Mouse (Mus musculus) thymus, postnatal 25 days (tissue): ENCODE measurements around the gene Smim12.

Experiments
- DNase-seq: peaks from one replicate; pipeline ENCODE4 v3.0.0; 2022

The Smim12 gene

DNA sequence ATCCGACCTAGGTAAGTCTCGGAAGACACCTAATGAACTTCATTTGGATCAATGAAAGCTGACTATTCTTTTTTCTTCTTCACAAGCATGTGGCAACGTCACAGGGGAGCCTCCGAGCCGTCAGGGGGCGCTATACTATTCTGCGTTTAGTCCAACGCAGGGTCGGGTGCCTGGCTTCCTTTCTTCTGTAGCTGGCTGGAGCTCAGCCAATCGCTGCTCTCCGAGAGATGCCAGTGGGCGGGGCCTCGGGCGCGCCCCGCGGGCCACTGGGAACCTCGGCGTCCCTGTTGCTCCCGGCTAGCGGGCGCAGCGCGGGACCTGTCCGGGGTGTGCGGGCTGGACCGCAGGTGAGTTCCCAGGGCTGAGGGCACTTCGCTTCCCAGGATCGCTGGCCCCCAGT, at the start of gene Smim12:
Gene Smim12 (plus strand): TSS at position 233 of the 400 bp plus-strand sequence.
- peak; percentile 99 for DNase-seq

- DNase-seq = no peak
Measured at GRCm38 (mm10) chr4:127194477-127195269, 48.9 kb upstream of the Smim12 start.

DNA sequence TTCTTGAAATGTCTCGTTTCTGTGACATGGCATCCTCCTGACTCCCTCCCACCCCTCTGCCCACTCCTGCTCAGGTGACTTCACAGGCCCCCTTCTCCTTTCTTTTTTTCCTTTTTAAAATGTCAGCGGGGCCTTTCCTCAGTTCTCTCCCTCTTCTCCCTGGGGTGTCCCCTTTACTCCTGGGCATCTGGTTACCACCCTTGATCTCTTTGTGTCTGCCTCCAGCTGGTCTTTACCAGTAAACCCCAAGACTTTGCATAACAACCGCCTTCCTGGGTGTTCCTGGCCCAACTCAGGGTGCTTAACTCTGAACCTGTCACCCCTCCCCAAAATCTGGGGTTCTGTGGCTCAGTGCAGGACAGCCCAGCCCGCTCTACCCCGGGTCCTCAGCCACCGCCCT, 45.0 kb upstream of the Smim12 start:
- DNase-seq = no peak

DNA sequence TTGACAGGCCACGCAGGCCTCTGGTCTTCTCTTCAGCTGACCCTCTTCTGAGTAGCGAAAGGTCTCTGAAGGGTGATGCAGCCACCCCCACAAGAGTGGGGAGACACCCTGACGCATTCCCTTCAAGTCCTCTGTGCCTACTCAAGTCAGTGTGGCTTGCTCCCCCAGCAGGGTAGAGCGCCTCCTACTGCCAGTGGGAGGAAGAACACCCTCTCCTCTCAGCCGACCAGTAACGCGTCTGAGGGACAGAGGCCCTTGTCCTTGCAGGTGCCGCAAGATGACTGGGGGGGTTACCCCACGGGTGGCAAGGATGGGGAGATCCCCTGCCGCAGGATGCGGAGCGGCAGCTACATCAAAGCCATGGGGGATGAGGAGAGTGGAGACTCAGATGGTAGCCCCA, 44.2 kb upstream of the Smim12 start:
- DNase-seq = peak; percentile 7

- DNase-seq = no peak
Measured at GRCm38 (mm10) chr4:127200164-127200722, 43.3 kb upstream of the Smim12 start.

DNA sequence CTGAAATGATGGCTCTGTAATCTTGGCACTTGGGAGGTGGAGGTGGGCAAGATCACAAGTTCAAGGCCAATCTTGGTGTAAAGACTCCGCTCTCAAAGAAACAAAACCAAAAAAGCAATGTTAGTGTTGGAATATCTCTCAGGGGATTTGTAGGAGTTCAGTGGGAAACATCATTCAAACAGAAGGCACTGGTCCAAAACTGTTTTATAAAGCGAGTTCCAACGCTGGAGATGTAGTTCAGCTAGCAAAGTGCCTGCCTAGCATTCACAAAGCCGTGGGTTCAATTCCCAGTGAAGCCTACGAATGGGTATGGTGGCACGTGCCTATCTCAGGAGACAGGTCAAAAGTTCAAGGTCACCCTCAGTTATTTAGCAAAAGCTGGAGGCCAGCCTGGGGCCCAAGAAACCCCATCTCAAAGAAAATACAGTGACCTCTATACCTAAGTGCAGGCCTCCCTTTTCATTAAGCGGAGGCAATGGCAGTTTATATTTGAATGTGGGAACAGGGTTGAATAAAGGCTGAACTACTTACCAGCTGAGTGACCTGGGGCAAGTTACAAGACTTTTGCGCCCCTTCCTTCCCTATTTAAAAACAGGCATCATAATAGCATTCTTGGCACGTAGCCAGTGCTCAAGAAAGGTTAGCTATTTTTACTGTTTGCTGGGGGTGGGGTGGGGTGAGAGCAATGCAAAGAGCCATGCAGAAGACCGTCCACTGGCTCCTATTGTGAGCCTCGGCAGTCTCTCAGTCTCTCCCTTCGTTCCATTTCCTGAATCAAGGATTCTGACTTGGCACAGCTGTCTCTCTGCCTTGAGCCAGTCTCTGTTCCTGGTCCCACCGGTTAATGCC, 42.6 kb upstream of the Smim12 start:
- no peak for DNase-seq

DNA sequence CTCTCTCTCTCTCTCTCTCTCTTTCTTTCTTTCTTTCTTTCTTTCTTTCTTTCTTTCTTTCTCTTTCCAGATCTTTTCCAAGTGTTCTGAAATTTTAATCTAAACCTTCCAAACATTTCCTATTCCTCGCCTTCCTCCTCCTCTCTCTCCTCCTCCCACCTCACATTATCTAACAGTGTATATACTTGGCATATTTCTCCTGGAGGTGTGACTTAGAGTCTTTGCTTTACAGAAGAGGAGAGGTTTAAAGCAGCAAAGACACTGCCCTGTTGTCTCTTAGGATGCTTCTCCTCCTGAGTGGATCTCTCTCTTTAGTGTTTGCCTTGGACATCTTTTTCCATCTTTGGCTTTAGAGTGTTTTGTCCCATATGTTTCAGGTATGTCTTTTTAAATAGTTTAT, 40.5 kb upstream of the Smim12 start:
- no peak for DNase-seq

DNA sequence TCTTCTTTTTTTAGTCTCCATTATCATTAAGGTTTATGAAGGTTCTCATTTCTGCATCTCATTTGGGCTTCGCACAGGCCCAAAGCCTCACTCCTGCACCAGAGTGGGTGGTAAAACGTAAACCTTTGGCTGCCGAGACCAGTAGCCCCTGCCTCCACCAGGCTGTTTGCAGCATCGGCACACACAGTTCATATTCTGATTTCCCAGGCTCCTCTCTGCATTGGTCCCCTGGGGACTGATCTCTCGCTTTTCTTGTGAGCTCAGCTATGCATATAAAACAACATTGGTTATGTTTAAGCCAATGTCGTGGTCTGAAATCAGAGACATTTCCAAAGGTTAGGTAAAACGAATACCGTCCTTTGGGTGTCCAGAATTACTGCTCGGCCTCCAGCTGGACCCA, 32.3 kb upstream of the Smim12 start:
- no peak for DNase-seq

DNA sequence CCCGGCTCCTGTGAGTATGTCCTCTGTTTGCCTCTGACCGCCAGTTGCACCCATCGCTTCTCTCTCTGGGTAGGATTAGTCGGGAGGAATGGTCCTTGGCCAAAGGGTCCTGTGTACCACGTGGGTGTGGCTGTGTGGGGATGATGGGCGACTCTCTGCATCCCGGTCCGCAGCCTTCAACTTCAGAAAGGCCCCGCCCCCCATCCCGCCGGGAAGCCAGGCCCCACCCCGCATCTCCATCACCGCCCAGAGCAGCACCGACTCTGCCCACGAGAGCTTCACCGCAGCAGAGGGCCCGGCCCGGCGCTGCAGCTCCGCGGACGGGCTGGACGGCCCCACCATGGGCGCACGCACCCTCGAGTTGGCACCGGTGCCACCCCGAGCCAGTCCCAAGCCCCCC, 29.1 kb upstream of the Smim12 start:
- no peak for DNase-seq

- no peak for DNase-seq
Measured at GRCm38 (mm10) chr4:127215103-127215502, 28.5 kb upstream of the Smim12 start.

DNA sequence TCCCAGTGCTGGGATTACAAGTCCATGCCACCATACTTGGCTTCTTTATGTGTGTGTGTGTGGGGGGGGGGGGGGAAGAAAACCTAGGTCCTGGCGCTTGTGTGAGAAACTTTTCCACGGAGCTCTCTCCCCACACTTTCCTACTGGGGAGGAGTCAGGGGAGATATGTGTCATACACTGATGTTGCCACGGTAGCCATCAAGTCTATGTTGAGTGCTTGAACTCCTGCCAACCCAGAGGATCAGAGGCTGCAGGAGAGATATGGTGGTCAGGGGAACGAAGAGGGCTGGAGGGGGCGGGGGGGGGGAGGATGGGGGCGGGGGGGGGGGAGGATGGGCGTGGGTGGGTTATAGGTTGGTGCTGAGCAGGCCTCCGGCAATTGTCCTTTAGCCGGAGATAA, 27.8 kb upstream of the Smim12 start:
- DNase-seq = no peak

DNA sequence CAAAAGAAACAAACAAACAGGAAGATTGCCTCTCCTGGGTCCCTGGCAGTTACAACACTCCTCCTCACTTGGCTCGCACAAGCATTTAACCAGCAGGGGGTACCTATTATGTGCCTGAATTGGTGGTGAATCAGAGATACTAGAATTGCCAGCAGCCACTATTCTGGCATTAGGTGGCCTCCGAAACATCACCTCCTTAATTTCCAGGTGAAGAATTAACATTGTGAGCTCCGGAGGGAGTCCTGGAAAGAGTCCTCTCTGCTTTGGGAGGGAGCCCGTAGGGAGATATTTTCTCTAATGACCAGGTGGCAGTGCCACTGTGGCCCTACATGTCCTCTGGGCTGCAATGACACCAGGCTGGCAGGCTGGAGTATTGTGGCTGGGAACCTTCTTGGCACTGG, 27.3 kb upstream of the Smim12 start:
- DNase-seq = no peak

GRCm38 (mm10) chr4:127217048-127217447, 26.5 kb upstream of the Smim12 start:
- no peak for DNase-seq

DNA sequence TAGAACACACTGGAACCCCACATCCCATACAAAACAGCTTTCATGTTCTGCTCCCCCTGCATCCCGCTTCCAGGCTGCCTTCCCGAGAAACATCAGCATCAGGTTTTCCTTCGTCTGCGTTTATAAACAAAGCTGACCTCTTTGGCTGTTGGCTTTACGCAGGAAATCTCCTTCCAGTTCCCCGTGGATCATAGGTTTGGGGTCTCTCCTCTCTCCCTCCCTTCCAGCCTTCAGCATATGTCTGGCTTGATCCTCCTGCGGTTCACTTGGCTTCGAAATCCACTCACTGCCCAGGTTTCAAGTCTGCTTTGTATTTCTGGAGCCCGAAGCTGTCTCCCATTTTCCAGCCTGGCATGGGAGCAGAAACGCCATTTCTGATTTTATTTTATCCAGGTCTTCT, 20.3 kb upstream of the Smim12 start:
- DNase-seq = no peak

GRCm38 (mm10) chr4:127223755-127224154, 19.8 kb upstream of the Smim12 start:
- DNase-seq = no peak

DNA sequence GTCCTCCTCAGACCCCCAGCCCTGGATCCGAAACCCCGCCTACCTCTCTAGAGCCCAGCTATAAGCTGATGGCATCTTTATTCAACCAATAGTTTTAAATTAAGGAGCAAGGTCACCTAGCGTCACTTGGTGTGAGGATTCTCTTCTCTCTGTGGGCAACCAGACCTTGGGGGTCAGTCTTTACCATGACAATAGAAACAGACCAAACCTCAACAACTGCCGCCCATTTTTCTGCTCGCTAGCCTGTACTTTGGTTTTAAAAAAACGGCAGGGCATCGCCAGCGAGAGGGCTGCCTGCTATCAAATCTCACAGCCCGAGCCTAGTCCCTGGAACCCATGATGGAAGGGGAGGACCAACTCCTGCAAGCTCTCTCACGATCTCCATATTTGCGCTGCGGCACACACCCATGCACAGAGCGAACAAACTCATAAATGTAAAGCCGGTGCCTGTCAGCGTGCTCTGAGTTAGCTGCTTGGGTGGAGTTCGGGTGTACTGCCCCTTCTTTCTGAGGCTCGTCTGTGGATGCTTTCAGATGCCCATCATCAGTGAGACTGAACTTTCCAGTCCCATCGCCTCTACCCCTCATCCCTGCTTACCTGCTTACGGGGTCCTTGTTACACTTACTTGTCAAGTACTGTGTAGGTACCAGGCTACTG, 19.0 kb upstream of the Smim12 start:
- DNase-seq = no peak

GRCm38 (mm10) chr4:127226067-127226466, 17.5 kb upstream of the Smim12 start:
- DNase-seq = no peak

GRCm38 (mm10) chr4:127227051-127227673, 16.4 kb upstream of the Smim12 start:
- no peak for DNase-seq

- no peak for DNase-seq
Measured at GRCm38 (mm10) chr4:127232028-127232427, 11.6 kb upstream of the Smim12 start.

GRCm38 (mm10) chr4:127232551-127232950, 11.0 kb upstream of the Smim12 start:
- DNase-seq = no peak

- DNase-seq = no peak
Measured at GRCm38 (mm10) chr4:127233416-127234125, 10.0 kb upstream of the Smim12 start.
